In genomic region chr3:139397077-139397865, GRCm38 (mm10) we compare ENCODE assay signal across 13 mouse cellular contexts.
DNase-seq lines count a peak whose midpoint lies in the region; ATAC-seq and TF ChIP-seq lines count a peak whose summit lies in the region.
"Had no signal": no experiment of that assay in that cellular context is flagged by ENCODE, and none has a peak within 500 bp of the region (broad histone marks: within the 10 kb centered on the region; RNA-seq: fewer than 3 reads in every experiment).

No protein-coding gene starts in this region.

- no peaks in the 10 kb centered on the region for H3K36me3 ChIP-seq in forebrain, postnatal 0 days (ENCODE audit: insufficient read depth)
- no peaks in the 10 kb centered on the region for H3K36me3 ChIP-seq in forebrain, embryonic 10.5 days (replicated peaks)
- H3K36me3 ChIP-seq: limb, embryonic 13.5 days had no signal

- H3K4me1 ChIP-seq in forebrain, postnatal 0 days (ENCODE audit: insufficient read depth), result no peaks in the 10 kb centered on the region
- H3K4me1 ChIP-seq in forebrain, embryonic 10.5 days, result no peaks in the 10 kb centered on the region
- H3K4me1 ChIP-seq: limb, embryonic 13.5 days had no signal

- no peaks in the 10 kb centered on the region for H3K9me3 ChIP-seq in forebrain, postnatal 0 days (ENCODE audit: low read length)
- H3K9me3 ChIP-seq in forebrain, embryonic 10.5 days, result no peaks in the 10 kb centered on the region; the same call in 1 of the 2 replicates

- H3K27ac ChIP-seq in forebrain, postnatal 0 days (ENCODE audit: low read depth, low read length), result no peak overlapping the region
- H3K27ac ChIP-seq in forebrain, embryonic 10.5 days, result no peak overlapping the region
- H3K27ac ChIP-seq: heart, adult 2 months; limb, embryonic 13.5 days had no signal

- no peak overlapping the region for H3K4me3 ChIP-seq in forebrain, postnatal 0 days (ENCODE audit: low read depth, low read length)
- H3K4me3 ChIP-seq in forebrain, embryonic 10.5 days, result no peak overlapping the region
- H3K4me3 ChIP-seq: heart, adult 2 months; limb, embryonic 13.5 days had no signal

- H3K4me2 ChIP-seq in forebrain, postnatal 0 days (ENCODE audit: low read depth), result no peak overlapping the region
- H3K4me2 ChIP-seq: limb, embryonic 13.5 days had no signal

- no peaks in the 10 kb centered on the region for H3K27me3 ChIP-seq in forebrain, postnatal 0 days (ENCODE audit: insufficient read depth, low read length)
- no peaks in the 10 kb centered on the region for H3K27me3 ChIP-seq in forebrain, embryonic 10.5 days (ENCODE audit: poor library complexity, severe bottlenecking)
- H3K27me3 ChIP-seq: limb, embryonic 13.5 days had no signal

- WGBS in forebrain, postnatal 0 days, result 45% methylated on average over 9 of the region's 9 CpGs
- WGBS in forebrain, embryonic 10.5 days, result 79% methylated on average over 9 of the region's 9 CpGs

- ATAC-seq in forebrain, postnatal 0 days, result peak; percentile 20; the same call in 1 of the 2 replicates

- no peak for DNase-seq in forebrain, postnatal 0 days
- no peak for DNase-seq in forebrain, embryonic 10.5 days (ENCODE audit: extremely low spot score, low spot score)
- peak; percentile 8 for DNase-seq in left cerebral cortex, adult 11 months (ENCODE audit: low spot score)
- no peak for DNase-seq in left cerebral cortex, postnatal 10 days (ENCODE audit: extremely low spot score in 1 of 2, low spot score in 2 of 2)
- peak; percentile 64 for DNase-seq in brain, embryonic 14.5 days (ENCODE audit: low read depth)
- peak; percentile 11 to 53 for DNase-seq in left cerebral cortex, postnatal 25 days (ENCODE audit: low spot score in 2 of 2)
- DNase-seq in gastrocnemius, postnatal 25 days, result no peak
- no peak for DNase-seq in testis, postnatal 10 days (ENCODE audit: low spot score)
- DNase-seq: adrenal gland, postnatal 14 days; cerebellum, postnatal 10 days; heart, adult 2 months; heart, postnatal 4 days had no signal

- no peak overlapping the region for H3K9ac ChIP-seq in forebrain, postnatal 0 days
- H3K9ac ChIP-seq: limb, embryonic 13.5 days had no signal

- no peak for TF ChIP-seq POLR2A in brain, embryonic 14.5 days (IDR thresholded peaks at IDR 0.05; ENCODE audit: borderline replicate concordance, extremely low read depth, insufficient read depth, insufficient read length, poor library complexity, severe bottlenecking)

- no peak for TF ChIP-seq CTCF in forebrain, postnatal 0 days (IDR thresholded peaks at IDR 0.05; ENCODE audit: low read depth)
- TF ChIP-seq CTCF in brain, embryonic 14.5 days (IDR thresholded peaks at IDR 0.05; ENCODE audit: borderline replicate concordance, extremely low read depth, insufficient read depth, insufficient read length), result no peak

- intact Hi-C loops in left cerebral cortex, postnatal 10 days (cut with DNase I), result no loop called here
- intact Hi-C loops in left cerebral cortex, postnatal 25 days (cut with DNase I), result no loop called here

Comparison
In these comparisons a context has a peak if more than half of its experiments do, and no peak if none do; other contexts are left out.
1. DNase-seq: peak in left cerebral cortex, adult 11 months (single experiment), brain, embryonic 14.5 days (single experiment) and left cerebral cortex, postnatal 25 days (2 of 2); none in forebrain, postnatal 0 days (single experiment), forebrain, embryonic 10.5 days (single experiment), left cerebral cortex, postnatal 10 days (0 of 2), gastrocnemius, postnatal 25 days (single experiment) and testis, postnatal 10 days (single experiment).